Mouse (Mus musculus): ENCODE results near the gene Gm527. TPM values are rescaled to one million over a fixed set of nuclear protein-coding genes. Genes with fewer than 3 reads are reported as not detected.

Gm527 gene
- total RNA-seq, 2 experiments from 2014 or later: 1.6 to 3.4 TPM

Other genes starting within 250 kb of the Gm527 start
- gene Klhl28, start 47.6 kb downstream of the Gm527 start, total RNA-seq (2021): 10 to 100 TPM; 12.7 to 12.9 TPM
- 1 to 10 TPM; 7.9 to 8.4 TPM for gene Togaram1, start 47.9 kb downstream of the Gm527 start, total RNA-seq (2021)
- 10 to 100 TPM; 12.2 TPM for gene Prpf39, start 118.4 kb downstream of the Gm527 start, total RNA-seq (2021)
- 100 to 1,000 TPM; 261 to 263 TPM for gene Fkbp3, start 156.1 kb downstream of the Gm527 start, total RNA-seq (2021)
- gene Fancm, start 157.7 kb downstream of the Gm527 start, total RNA-seq (2021): 1 to 10 TPM; 2.7 to 5.0 TPM

Measured in heart, adult 18-20 months (tissue).